Mouse (Mus musculus) bone marrow, adult 2 months (tissue): ENCODE results near the gene Nlrc3.

Experiments
- CTCF ChIP-seq: fragments of 200-500 bp; IDR thresholded peaks from 2 replicates; pipeline ENCODE4 v1.5.1; 2011; ENCODE audit warnings: low read length, control low read depth; ENCODE audit not compliant: control insufficient read depth, insufficient read depth
- POLR2A ChIP-seq: fragments of 200-500 bp; IDR thresholded peaks from 2 replicates; pipeline ENCODE4 v1.6.1; 2011; ENCODE audit warnings: low read depth, mild to moderate bottlenecking, control low read depth, low read length, borderline replicate concordance; ENCODE audit not compliant: control insufficient read depth

DNA sequence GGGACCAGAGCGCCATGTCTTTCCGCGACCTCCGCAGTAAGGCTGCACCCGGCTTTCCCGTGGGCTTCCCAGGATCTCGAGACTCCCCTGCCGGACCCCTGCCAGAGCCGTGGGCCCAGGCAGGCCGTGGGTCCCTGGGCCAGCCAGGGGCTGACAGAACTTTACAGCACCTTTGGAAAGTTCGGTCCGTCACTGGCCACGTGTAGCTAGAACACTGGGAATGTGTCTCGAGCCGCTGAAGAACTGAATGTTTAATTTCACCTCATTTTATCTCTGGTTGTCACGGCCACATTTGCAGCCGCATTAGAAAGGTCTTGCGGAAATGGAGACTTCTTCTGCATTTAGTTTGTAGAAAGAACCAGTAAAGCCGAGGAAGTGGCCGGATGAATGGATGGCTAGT lies 67.3 kb downstream of the Nlrc3 start:
- no peak for TF ChIP-seq POLR2A
- TF ChIP-seq CTCF: no peak
